Mouse (Mus musculus): ENCODE measurements at regions not wholly inside any gene's neighbourhood (a gene's known extent, or its start where the extent isn't known, plus 50 kb on each side); places are given as distances from the start of the nearest gene placed in this dataset.

- TF ChIP-seq CTCF (IDR thresholded peaks at IDR 0.05 in 2 of 3, conservative IDR thresholded peaks at IDR 0.05 in 1 of 3; ENCODE audit: control insufficient read depth in 1 of 3, insufficient read depth in 1 of 3, low read depth in 2 of 3, low read length in 3 of 3, poor library complexity in 1 of 3, severe bottlenecking in 1 of 3) (peak in 1 of 3 experiments; percentile 46; a peak in 2 of 6 replicates), POLR2A (IDR thresholded peaks at IDR 0.05; ENCODE audit: control insufficient read depth in 1 of 2, insufficient read depth in 1 of 2, low read depth in 1 of 2, low read length in 2 of 2, poor library complexity in 1 of 2) (no peak), USF2 (IDR thresholded peaks at IDR 0.05; ENCODE audit: borderline replicate concordance in 1 of 2, insufficient read depth in 1 of 2, low read depth in 1 of 2, low read length in 2 of 2) (no peak), E2F4 (IDR thresholded peaks at IDR 0.05; ENCODE audit: borderline replicate concordance, low read depth, low read length) (no peak), RAD21 (IDR thresholded peaks at IDR 0.05; ENCODE audit: low read depth, low read length) (peak; percentile 77), MEF2A (IDR thresholded peaks at IDR 0.05; ENCODE audit: extremely low read depth, insufficient replicate concordance, low read depth, low read length, poor library complexity, severe bottlenecking) (no peak), RCOR1 (IDR thresholded peaks at IDR 0.05; ENCODE audit: low read depth, low read length) (no peak), ZC3H11A (IDR thresholded peaks at IDR 0.05; ENCODE audit: low read depth, low read length) (peak; percentile 34; the same call in 1 of the 2 replicates), TAL1 (IDR thresholded peaks at IDR 0.05; ENCODE audit: low read length) (no peak)
These were observed 412.8 kb downstream of the Trim52 start for GRCm38 (mm10) chr14:106518552-106519358.

All from MEL (cell line).